Mouse (Mus musculus): ENCODE data around the gene Glra1. TPM values are rescaled to one million over a fixed set of nuclear protein-coding genes. Genes with fewer than 3 reads are reported as not detected.

Glra1 gene
- polyA plus RNA-seq, 1 experiment, result not detected

- no peaks in the 10 kb centered on the region for H3K36me3 ChIP-seq (ENCODE audit: control insufficient read depth, insufficient read depth, low read length)
- no peak overlapping the region for H3K4me3 ChIP-seq (ENCODE audit: insufficient read depth, low read depth, low read length)
- no peaks in the 10 kb centered on the region for H3K27me3 ChIP-seq (replicated peaks; ENCODE audit: control insufficient read depth, insufficient read depth, low read length)
- no peak for TF ChIP-seq POLR2A (IDR thresholded peaks at IDR 0.05; ENCODE audit: low read depth, low read length)
- TF ChIP-seq CTCF (conservative IDR thresholded peaks at IDR 0.05; ENCODE audit: insufficient read depth, insufficient read length, low read depth, low read length), result no peak
- no peak for DNase-seq
- H3K4me1 ChIP-seq (ENCODE audit: control insufficient read depth, insufficient read depth, low read length), result no peaks in the 10 kb centered on the region
- 77% methylated on average over 5 of the region's 5 CpGs for WGBS
- H3K27ac ChIP-seq (ENCODE audit: insufficient read depth, low read depth, low read length), result no peak overlapping the region
These were observed 90.3 kb downstream of the Glra1 start for GRCm38 (mm10) chr11:55517666-55518065.

GRCm38 (mm10) chr11:55511374-55511773 is 96.6 kb downstream of the Glra1 start:
- TF ChIP-seq CTCF (conservative IDR thresholded peaks at IDR 0.05; ENCODE audit: insufficient read depth, insufficient read length, low read depth, low read length) (peak; percentile 30), POLR2A (IDR thresholded peaks at IDR 0.05; ENCODE audit: low read depth, low read length) (no peak)
- Histone ChIP-seq H3K4me1 (ENCODE audit: control insufficient read depth, insufficient read depth, low read length) (no peaks in the 10 kb centered on the region), H3K36me3 (ENCODE audit: control insufficient read depth, insufficient read depth, low read length) (no peaks in the 10 kb centered on the region), H3K27ac (ENCODE audit: insufficient read depth, low read depth, low read length) (no peak overlapping the region), H3K27me3 (replicated peaks; ENCODE audit: control insufficient read depth, insufficient read depth, low read length) (no peaks in the 10 kb centered on the region), H3K4me3 (ENCODE audit: insufficient read depth, low read depth, low read length) (no peak overlapping the region)
- 69% methylated on average over 5 of the region's 5 CpGs for WGBS
- DNase-seq, result no peak

GRCm38 (mm10) chr11:55505485-55505884 is 102.5 kb downstream of the Glra1 start:
- no peaks in the 10 kb centered on the region for H3K36me3 ChIP-seq (ENCODE audit: control insufficient read depth, insufficient read depth, low read length)
- H3K27ac ChIP-seq (ENCODE audit: insufficient read depth, low read depth, low read length), result no peak overlapping the region
- 77% methylated on average over 3 of the region's 3 CpGs for WGBS
- no peak for DNase-seq
- TF ChIP-seq CTCF (conservative IDR thresholded peaks at IDR 0.05; ENCODE audit: insufficient read depth, insufficient read length, low read depth, low read length) (no peak), POLR2A (IDR thresholded peaks at IDR 0.05; ENCODE audit: low read depth, low read length) (no peak)
- H3K27me3 ChIP-seq (replicated peaks; ENCODE audit: control insufficient read depth, insufficient read depth, low read length), result no peaks in the 10 kb centered on the region
- no peaks in the 10 kb centered on the region for H3K4me1 ChIP-seq (ENCODE audit: control insufficient read depth, insufficient read depth, low read length)
- no peak overlapping the region for H3K4me3 ChIP-seq (ENCODE audit: insufficient read depth, low read depth, low read length)

- no peak for DNase-seq
These were observed 105.1 kb downstream of the Glra1 start for GRCm38 (mm10) chr11:55502886-55503285.

GRCm38 (mm10) chr11:55501955-55502531 is 106.0 kb downstream of the Glra1 start:
- WGBS, result 74% methylated on average over 8 of the region's 8 CpGs
- no peak overlapping the region for H3K4me3 ChIP-seq (ENCODE audit: insufficient read depth, low read depth, low read length)
- H3K36me3 ChIP-seq (ENCODE audit: control insufficient read depth, insufficient read depth, low read length), result peaks cover 4% of the 10 kb centered on the region
- H3K4me1 ChIP-seq (ENCODE audit: control insufficient read depth, insufficient read depth, low read length), result no peaks in the 10 kb centered on the region
- no peak overlapping the region for H3K27ac ChIP-seq (ENCODE audit: insufficient read depth, low read depth, low read length)
- DNase-seq, result no peak
- no peaks in the 10 kb centered on the region for H3K27me3 ChIP-seq (replicated peaks; ENCODE audit: control insufficient read depth, insufficient read depth, low read length)
- TF ChIP-seq POLR2A (IDR thresholded peaks at IDR 0.05; ENCODE audit: low read depth, low read length), result no peak
- TF ChIP-seq CTCF (conservative IDR thresholded peaks at IDR 0.05; ENCODE audit: insufficient read depth, insufficient read length, low read depth, low read length), result no peak

More at GRCm38 (mm10) chr11:55502886-55503285, 105.1 kb downstream of the Glra1 start:
- 58% methylated on average over 5 of the region's 5 CpGs for WGBS
- Histone ChIP-seq H3K36me3 (ENCODE audit: control insufficient read depth, insufficient read depth, low read length) (peaks cover 4% of the 10 kb centered on the region), H3K27me3 (replicated peaks; ENCODE audit: control insufficient read depth, insufficient read depth, low read length) (no peaks in the 10 kb centered on the region), H3K4me1 (ENCODE audit: control insufficient read depth, insufficient read depth, low read length) (no peaks in the 10 kb centered on the region), H3K4me3 (ENCODE audit: insufficient read depth, low read depth, low read length) (no peak overlapping the region), H3K27ac (ENCODE audit: insufficient read depth, low read depth, low read length) (no peak overlapping the region)
- TF ChIP-seq CTCF (conservative IDR thresholded peaks at IDR 0.05; ENCODE audit: insufficient read depth, insufficient read length, low read depth, low read length) (no peak), POLR2A (IDR thresholded peaks at IDR 0.05; ENCODE audit: low read depth, low read length) (no peak)

GRCm38 (mm10) chr11:55497885-55498284 is 110.1 kb downstream of the Glra1 start:
- 46% methylated on average over 5 of the region's 5 CpGs for WGBS
- Histone ChIP-seq H3K4me3 (ENCODE audit: insufficient read depth, low read depth, low read length) (no peak overlapping the region), H3K27ac (ENCODE audit: insufficient read depth, low read depth, low read length) (no peak overlapping the region), H3K4me1 (ENCODE audit: control insufficient read depth, insufficient read depth, low read length) (no peaks in the 10 kb centered on the region), H3K36me3 (ENCODE audit: control insufficient read depth, insufficient read depth, low read length) (peaks cover 16% of the 10 kb centered on the region), H3K27me3 (replicated peaks; ENCODE audit: control insufficient read depth, insufficient read depth, low read length) (no peaks in the 10 kb centered on the region)
- TF ChIP-seq CTCF (conservative IDR thresholded peaks at IDR 0.05; ENCODE audit: insufficient read depth, insufficient read length, low read depth, low read length), result peak; percentile 83
- TF ChIP-seq POLR2A (IDR thresholded peaks at IDR 0.05; ENCODE audit: low read depth, low read length), result no peak
- peak; percentile 60 for DNase-seq

GRCm38 (mm10) chr11:55496158-55496557 is 111.8 kb downstream of the Glra1 start:
- TF ChIP-seq POLR2A (IDR thresholded peaks at IDR 0.05; ENCODE audit: low read depth, low read length) (no peak), CTCF (conservative IDR thresholded peaks at IDR 0.05; ENCODE audit: insufficient read depth, insufficient read length, low read depth, low read length) (no peak)
- Histone ChIP-seq H3K4me1 (ENCODE audit: control insufficient read depth, insufficient read depth, low read length) (no peaks in the 10 kb centered on the region), H3K4me3 (ENCODE audit: insufficient read depth, low read depth, low read length) (no peak overlapping the region), H3K27ac (ENCODE audit: insufficient read depth, low read depth, low read length) (no peak overlapping the region), H3K27me3 (replicated peaks; ENCODE audit: control insufficient read depth, insufficient read depth, low read length) (no peaks in the 10 kb centered on the region), H3K36me3 (ENCODE audit: control insufficient read depth, insufficient read depth, low read length) (peaks cover 19% of the 10 kb centered on the region)
- WGBS, result 79% methylated on average over 6 of the region's 6 CpGs
- DNase-seq, result no peak

Data from kidney, adult 2 months (tissue).